Mouse (Mus musculus): Measurements from ENCODE around the gene Ppp1cc.

DNA sequence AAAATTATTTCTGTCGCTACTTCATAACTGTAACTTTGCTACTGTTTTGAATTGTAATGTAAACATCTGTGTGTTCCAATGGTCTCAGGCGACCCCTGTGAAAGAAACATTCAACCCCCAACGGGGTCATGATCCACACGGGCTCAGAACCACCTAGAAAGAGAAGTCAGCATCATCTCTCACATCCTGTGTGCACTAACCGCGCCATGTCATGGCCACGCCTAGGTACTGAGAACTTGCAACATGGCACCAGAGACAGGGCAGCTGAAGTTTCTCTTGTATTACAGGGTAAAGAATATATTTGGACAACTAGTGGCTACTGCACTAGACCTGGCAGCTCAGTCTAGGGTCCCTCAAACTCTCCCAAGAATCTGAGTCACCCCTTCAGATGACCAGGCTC, 44.6 kb upstream of the Ppp1cc start:
- TF ChIP-seq CTCF (IDR thresholded peaks at IDR 0.05) = no peak
- TF ChIP-seq EP300 (IDR thresholded peaks at IDR 0.05) = no peak

All from lung, postnatal 0 days (tissue).